Mouse (Mus musculus) kidney, postnatal 0 days (tissue): ENCODE results near the gene Gdnf. TPM values are rescaled to one million over a fixed set of nuclear protein-coding genes. Genes with fewer than 3 reads are reported as not detected.
A peak's percentile ranks its signal among the peaks of the same experiment; 100 is the strongest.

ENCODE experiments used
- ATAC-seq: fragments of 200-750 bp; cut with Nextera tagmentation; replicated peaks from 2 replicates; pipeline ENCODE4 v1.8.0; 2017; ENCODE audit warnings: low read depth, moderate number of reproducible peaks, moderate TSS enrichment, moderate library complexity; ENCODE audit not compliant: low FRiP score
- DNase-seq: peaks from one replicate; pipeline ENCODE4 v3.0.0-alpha.2; 2016; ENCODE audit warnings: low spot score
- H3K27ac ChIP-seq: fragments of 300-500 bp; sonication (generic); 2 replicates; pipeline ENCODE4 v1.5.1; 2014; ENCODE audit warnings: mild to moderate bottlenecking
- H3K27me3 ChIP-seq: fragments of 300-500 bp; sonication (generic); 2 replicates; pipeline ENCODE4 v1.6.1; 2014; ENCODE audit warnings: low read length, mixed read lengths; ENCODE audit not compliant: insufficient read depth
- H3K36me3 ChIP-seq: fragments of 300-500 bp; sonication (generic); 2 replicates; pipeline ENCODE4 v1.6.1; 2014; ENCODE audit warnings: low read length, mixed read lengths; ENCODE audit not compliant: insufficient read depth
- H3K4me1 ChIP-seq: fragments of 300-500 bp; sonication (generic); replicated peaks from 2 replicates; pipeline ENCODE4 v1.6.1; 2014; ENCODE audit warnings: antibody characterized with exemption, low read length, mixed read lengths; ENCODE audit not compliant: insufficient read depth
- H3K4me2 ChIP-seq: fragments of 300-500 bp; sonication (generic); 2 replicates; pipeline ENCODE4 v1.6.1; 2014; ENCODE audit warnings: mild to moderate bottlenecking, low read length, moderate library complexity, mixed read lengths
- H3K4me3 ChIP-seq: fragments of 300-500 bp; sonication (generic); replicated peaks from 2 replicates; pipeline ENCODE4 v1.5.1; 2014; ENCODE audit warnings: low read depth, low read length
- H3K9ac ChIP-seq: fragments of 300-500 bp; sonication (generic); 2 replicates; pipeline ENCODE4 v1.6.1; 2014; ENCODE audit warnings: low read depth, low read length
- H3K9me3 ChIP-seq: fragments of 300-500 bp; sonication (generic); replicated peaks from 2 replicates; pipeline ENCODE4 v1.6.1; 2016; ENCODE audit warnings: low read length, inconsistent platforms, mixed read lengths
- CTCF ChIP-seq: IDR thresholded peaks from 2 replicates; pipeline ENCODE4 v1.5.1; 2016; ENCODE audit warnings: antibody characterized with exemption, low read depth, mild to moderate bottlenecking, moderate library complexity
- WGBS: fragments of 180-500 bp; shearing (Covaris S2); extraction: QIAGEN DNeasy Blood & Tissue Kit; methylation state at CpG from one replicate; pipeline ENCODE4 v1.1.7; 2014; 5-methylcytosine and 5-hydroxymethylcytosine counted together
- polyA plus RNA-seq: library from polyadenylated mRNA; unstranded; fragments of >200 nt; fragmentation: Nextera tagmentation; extraction: Ambion mirVana; gene quantifications from 2 replicates; pipeline ENCODE4 v1.2.1, GENCODE M21; 2015

Gdnf gene
- polyA plus RNA-seq, 1 experiment from 2014 or later = 5.8 TPM

- no peak overlapping the region for H3K4me2 ChIP-seq
- no peaks in the 10 kb centered on the region for H3K4me1 ChIP-seq
- ATAC-seq = no peak
- no peaks in the 10 kb centered on the region for H3K36me3 ChIP-seq
- TF ChIP-seq CTCF = no peak
- no peak overlapping the region for H3K27ac ChIP-seq
- no peaks in the 10 kb centered on the region for H3K9me3 ChIP-seq
- no peak overlapping the region for H3K9ac ChIP-seq
- no peak overlapping the region for H3K4me3 ChIP-seq
- no peak for DNase-seq
- no peaks in the 10 kb centered on the region for H3K27me3 ChIP-seq
- 56% methylated on average over 6 of the region's 6 CpGs for WGBS
These were observed 13.2 kb downstream of the Gdnf start for GRCm38 (mm10) chr15:7823886-7824285.

- no peak overlapping the region for H3K4me3 ChIP-seq
- no peak overlapping the region for H3K27ac ChIP-seq
- no peak for TF ChIP-seq CTCF
- H3K36me3 ChIP-seq = no peaks in the 10 kb centered on the region
- no peaks in the 10 kb centered on the region for H3K4me1 ChIP-seq
- no peaks in the 10 kb centered on the region for H3K27me3 ChIP-seq
- H3K9me3 ChIP-seq = no peaks in the 10 kb centered on the region
- 36% methylated on average over 6 of the region's 6 CpGs for WGBS
- ATAC-seq = peak; percentile 46; the same call in 1 of the 2 replicates
- peak; percentile 56 for DNase-seq
- no peak overlapping the region for H3K9ac ChIP-seq
- no peak overlapping the region for H3K4me2 ChIP-seq
These were observed 14.9 kb downstream of the Gdnf start for GRCm38 (mm10) chr15:7825530-7825929.

GRCm38 (mm10) chr15:7835404-7835803 lies 24.8 kb downstream of the Gdnf start:
- H3K9me3 ChIP-seq = no peaks in the 10 kb centered on the region
- no peak overlapping the region for H3K27ac ChIP-seq
- no peak overlapping the region for H3K9ac ChIP-seq
- DNase-seq = no peak
- no peak for TF ChIP-seq CTCF
- no peaks in the 10 kb centered on the region for H3K4me1 ChIP-seq
- no peak overlapping the region for H3K4me3 ChIP-seq
- no peaks in the 10 kb centered on the region; the same call in 1 of the 2 replicates for H3K36me3 ChIP-seq
- 83% methylated on average over 9 of the region's 9 CpGs for WGBS
- no peaks in the 10 kb centered on the region for H3K27me3 ChIP-seq
- ATAC-seq = no peak
- no peak overlapping the region for H3K4me2 ChIP-seq

GRCm38 (mm10) chr15:7838060-7838920 lies 27.6 kb downstream of the Gdnf start:
- Histone ChIP-seq H3K4me3 (no peak overlapping the region), H3K4me2 (no peak overlapping the region), H3K4me1 (no peaks in the 10 kb centered on the region), H3K36me3 (no peaks in the 10 kb centered on the region; the same call in 1 of the 2 replicates), H3K9me3 (no peaks in the 10 kb centered on the region), H3K9ac (no peak overlapping the region), H3K27me3 (no peaks in the 10 kb centered on the region), H3K27ac (no peak overlapping the region)
- TF ChIP-seq CTCF = no peak
- DNase-seq = peak; percentile 75
- ATAC-seq = peak; percentile 71
- WGBS = 30% methylated on average over 8 of the region's 8 CpGs

GRCm38 (mm10) chr15:7838921-7839309 lies 28.3 kb downstream of the Gdnf start:
- Histone ChIP-seq H3K9me3 (no peaks in the 10 kb centered on the region), H3K9ac (no peak overlapping the region), H3K27ac (no peak overlapping the region), H3K36me3 (no peaks in the 10 kb centered on the region; the same call in 1 of the 2 replicates), H3K4me2 (no peak overlapping the region), H3K27me3 (no peaks in the 10 kb centered on the region), H3K4me3 (no peak overlapping the region), H3K4me1 (no peaks in the 10 kb centered on the region)
- ATAC-seq (peak; percentile 41; the same call in 1 of the 2 replicates), DNase-seq (peak; percentile 67)
- no peak for TF ChIP-seq CTCF
- whole genome bisulfite sequencing = 29% methylated on average over 7 of the region's 7 CpGs

GRCm38 (mm10) chr15:7841664-7842063 lies 31.0 kb downstream of the Gdnf start:
- WGBS = 87% methylated on average over 1 of the region's 1 CpGs
- ATAC-seq = no peak

More at GRCm38 (mm10) chr15:7841664-7842063, 31.0 kb downstream of the Gdnf start:
- H3K9ac ChIP-seq = no peak overlapping the region
- no peak for DNase-seq
- no peaks in the 10 kb centered on the region for H3K9me3 ChIP-seq
- no peak overlapping the region for H3K4me3 ChIP-seq
- H3K4me1 ChIP-seq = no peaks in the 10 kb centered on the region
- no peak for TF ChIP-seq CTCF
- no peak overlapping the region for H3K27ac ChIP-seq
- H3K4me2 ChIP-seq = no peak overlapping the region
- no peaks in the 10 kb centered on the region for H3K27me3 ChIP-seq
- no peaks in the 10 kb centered on the region for H3K36me3 ChIP-seq
